Mouse (Mus musculus) right cerebral cortex, adult 2 months (tissue): Measurements from ENCODE around the gene Apeh.

Experiments used
- DNase-seq, 2 experiments: peaks; one replicate each; pipeline ENCODE4 v3.0.0; 2021 to 2022; ENCODE audit warnings: low spot score in 2 of 2

Gene Apeh

GRCm38 (mm10) chr9:108080168-108080567 is 14.2 kb downstream of the Apeh start, which contains the start of gene Mst1:
TSS of gene Mst1 (plus strand) at chr9:108080436.
- no peak for DNase-seq

GRCm38 (mm10) chr9:108073141-108073930 is 21.1 kb downstream of the Apeh start:
- no peak for DNase-seq

GRCm38 (mm10) chr9:108072481-108072924 is 21.9 kb downstream of the Apeh start:
- DNase-seq: no peak

- no peak for DNase-seq
These were observed 22.6 kb downstream of the Apeh start for GRCm38 (mm10) chr9:108071801-108072200.

- no peak for DNase-seq
These were observed 24.9 kb downstream of the Apeh start for GRCm38 (mm10) chr9:108069529-108069928.

- no peak for DNase-seq
These were observed 25.4 kb downstream of the Apeh start for GRCm38 (mm10) chr9:108069007-108069406.

GRCm38 (mm10) chr9:108067900-108068299 is 26.5 kb downstream of the Apeh start:
- DNase-seq: peak; percentile 84 to 91

- no peak for DNase-seq
These were observed 27.2 kb downstream of the Apeh start for GRCm38 (mm10) chr9:108067199-108067598.

GRCm38 (mm10) chr9:108065491-108066011 is 28.9 kb downstream of the Apeh start:
- peak; percentile 70 to 79 for DNase-seq

- DNase-seq: no peak
These were observed 31.0 kb downstream of the Apeh start for GRCm38 (mm10) chr9:108063361-108063760.

- DNase-seq: no peak
These were observed 32.3 kb downstream of the Apeh start for GRCm38 (mm10) chr9:108062142-108062541.

- no peak for DNase-seq
These were observed 36.1 kb downstream of the Apeh start for GRCm38 (mm10) chr9:108058291-108058690.

- no peak for DNase-seq
These were observed 37.2 kb downstream of the Apeh start for GRCm38 (mm10) chr9:108057262-108057562.

- DNase-seq: no peak
These were observed 37.8 kb downstream of the Apeh start for GRCm38 (mm10) chr9:108056361-108057261.

GRCm38 (mm10) chr9:108055661-108056237 is 38.7 kb downstream of the Apeh start:
- DNase-seq: no peak

- DNase-seq: no peak
These were observed 39.3 kb downstream of the Apeh start for GRCm38 (mm10) chr9:108055061-108055460.

- DNase-seq: no peak
These were observed 39.9 kb downstream of the Apeh start for GRCm38 (mm10) chr9:108054331-108055040.

- no peak for DNase-seq
These were observed 40.7 kb downstream of the Apeh start for GRCm38 (mm10) chr9:108053665-108054225.

- DNase-seq: peak; percentile 98 to 99
These were observed 41.3 kb downstream of the Apeh start, which contains the start of gene Amigo3 for GRCm38 (mm10) chr9:108052885-108053664. TSS of gene Amigo3 (plus strand) at chr9:108053159.

- DNase-seq: no peak
These were observed 42.0 kb downstream of the Apeh start for GRCm38 (mm10) chr9:108052411-108052810.
